Mouse (Mus musculus) hindbrain, embryonic 11.5 days (tissue): ENCODE measurements around the gene Ercc6. TPM values are rescaled to one million over a fixed set of nuclear protein-coding genes. Genes with fewer than 3 reads are reported as not detected.

Experiments used
- ATAC-seq: fragments of 200-750 bp; cut with Nextera tagmentation; 2 replicates; pipeline ENCODE4 v1.8.0; 2017; ENCODE audit warnings: mild to moderate bottlenecking, moderate TSS enrichment, moderate library complexity; ENCODE audit not compliant: low FRiP score
- DNase-seq: peaks from one replicate; pipeline ENCODE4 v3.0.0-alpha.2; 2015; ENCODE audit warnings: low spot score
- H3K27ac ChIP-seq: fragments of 300-500 bp; sonication (generic); 2 replicates; pipeline ENCODE4 v1.5.1; 2014; ENCODE audit warnings: mild to moderate bottlenecking, low read depth, low read length
- H3K27me3 ChIP-seq: fragments of 300-500 bp; sonication (generic); 2 replicates; pipeline ENCODE4 v1.6.1; 2014; ENCODE audit warnings: mild to moderate bottlenecking, low read length, moderate library complexity, mixed read lengths; ENCODE audit not compliant: control insufficient read depth, insufficient read depth
- H3K36me3 ChIP-seq: fragments of 300-500 bp; sonication (generic); 2 replicates; pipeline ENCODE4 v1.6.1; 2014; ENCODE audit warnings: mild to moderate bottlenecking, low read length, moderate library complexity, mixed read lengths; ENCODE audit not compliant: control insufficient read depth, insufficient read depth
- H3K4me1 ChIP-seq: fragments of 300-500 bp; sonication (generic); replicated peaks from 2 replicates; pipeline ENCODE4 v1.6.1; 2014; ENCODE audit warnings: low read length, mixed read lengths; ENCODE audit not compliant: control insufficient read depth, insufficient read depth
- H3K4me2 ChIP-seq: fragments of 300-500 bp; sonication (generic); replicated peaks from 2 replicates; pipeline ENCODE4 v1.6.1; 2014; ENCODE audit warnings: mild to moderate bottlenecking, low read depth, low read length
- H3K4me3 ChIP-seq: fragments of 300-500 bp; sonication (generic); 2 replicates; pipeline ENCODE4 v1.5.1; 2014; ENCODE audit warnings: low read depth, low read length
- H3K9ac ChIP-seq: fragments of 300-500 bp; sonication (generic); 2 replicates; pipeline ENCODE4 v1.6.1; 2014; ENCODE audit warnings: low read depth, low read length
- H3K9me3 ChIP-seq: fragments of 300-500 bp; sonication (generic); 2 replicates; pipeline ENCODE4 v1.6.1; 2016; ENCODE audit warnings: low read length; ENCODE audit not compliant: control insufficient read depth
- WGBS: fragments of 180-500 bp; shearing (Covaris S2); extraction: QIAGEN DNeasy Blood & Tissue Kit; methylation state at CpG from one replicate; pipeline ENCODE4 v1.1.7; 2014; 5-methylcytosine and 5-hydroxymethylcytosine counted together
- polyA plus RNA-seq: library from polyadenylated mRNA; unstranded; fragments of >200 nt; fragmentation: Nextera tagmentation; extraction: Ambion mirVana; gene quantifications from 2 replicates; pipeline ENCODE4 v1.2.1, GENCODE M21; 2014

Ercc6 gene
- polyA plus RNA-seq, 1 experiment from 2014 or later = 32.4 TPM

DNA sequence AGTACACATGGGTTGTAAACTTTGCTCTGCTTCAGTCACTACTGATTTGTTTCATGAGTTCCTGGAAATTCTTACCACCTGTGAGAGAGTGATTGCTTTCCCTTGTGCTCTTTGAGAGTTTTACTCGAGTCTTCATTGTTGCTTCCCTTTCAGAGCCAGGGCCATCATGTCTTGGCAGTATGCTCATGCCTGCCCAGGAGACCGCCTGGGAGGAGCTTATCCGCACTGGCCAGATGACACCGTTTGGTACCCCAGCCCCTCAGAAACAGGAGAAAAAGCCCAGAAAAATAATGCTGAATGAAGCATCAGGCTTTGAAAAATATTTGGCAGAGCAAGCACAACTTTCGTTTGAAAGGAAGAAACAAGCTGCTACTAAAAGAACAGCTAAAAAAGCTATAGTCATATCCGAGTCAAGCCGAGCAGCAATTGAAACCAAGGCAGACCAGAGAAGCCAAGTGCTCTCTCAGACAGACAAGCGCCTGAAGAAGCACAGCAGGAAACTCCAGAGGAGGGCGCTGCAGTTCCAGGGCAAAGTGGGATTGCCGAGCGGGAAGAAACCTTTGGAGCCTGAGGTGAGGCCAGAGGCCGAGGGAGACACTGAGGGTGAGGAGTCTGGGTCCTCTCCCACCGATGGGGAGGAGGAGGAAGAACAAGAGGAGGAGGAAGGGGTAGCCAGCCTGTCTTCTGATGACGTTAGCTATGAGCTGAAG is 12.8 kb downstream of the Ercc6 start:
- Histone ChIP-seq H3K4me2 (no peak overlapping the region), H3K36me3 (no peaks in the 10 kb centered on the region), H3K4me3 (no peak overlapping the region), H3K9ac (no peak overlapping the region), H3K9me3 (no peaks in the 10 kb centered on the region), H3K27ac (no peak overlapping the region), H3K4me1 (no peaks in the 10 kb centered on the region), H3K27me3 (no peaks in the 10 kb centered on the region)
- no peak for DNase-seq
- ATAC-seq = no peak
- WGBS = 74% methylated on average over 14 of the region's 14 CpGs

DNA sequence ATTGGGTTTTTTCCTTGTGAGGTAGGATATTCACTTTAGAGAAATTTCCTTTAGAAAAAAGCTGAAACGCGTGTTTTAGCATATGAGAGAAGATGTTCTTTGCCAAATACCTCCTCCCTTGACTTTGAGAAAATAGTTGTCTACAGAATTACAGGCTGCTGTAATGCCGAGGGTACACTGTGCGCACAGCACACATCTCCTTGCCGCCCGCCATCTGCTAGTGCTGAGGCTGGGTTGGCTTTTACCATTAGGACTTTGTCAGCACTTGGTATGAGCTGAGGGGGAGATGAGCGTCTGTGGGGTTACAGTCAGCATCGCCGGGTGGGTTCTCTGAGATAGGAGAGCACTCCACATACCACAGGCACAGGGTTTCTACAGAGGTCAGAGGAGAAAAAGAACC is 13.9 kb downstream of the Ercc6 start:
- no peaks in the 10 kb centered on the region for H3K9me3 ChIP-seq
- WGBS = 92% methylated on average over 9 of the region's 9 CpGs
- ATAC-seq (no peak), DNase-seq (no peak)
- H3K36me3 ChIP-seq = no peaks in the 10 kb centered on the region
- H3K4me2 ChIP-seq = no peak overlapping the region
- H3K9ac ChIP-seq = no peak overlapping the region
- H3K27me3 ChIP-seq = no peaks in the 10 kb centered on the region
- no peak overlapping the region for H3K27ac ChIP-seq
- H3K4me1 ChIP-seq = no peaks in the 10 kb centered on the region
- H3K4me3 ChIP-seq = no peak overlapping the region

DNA sequence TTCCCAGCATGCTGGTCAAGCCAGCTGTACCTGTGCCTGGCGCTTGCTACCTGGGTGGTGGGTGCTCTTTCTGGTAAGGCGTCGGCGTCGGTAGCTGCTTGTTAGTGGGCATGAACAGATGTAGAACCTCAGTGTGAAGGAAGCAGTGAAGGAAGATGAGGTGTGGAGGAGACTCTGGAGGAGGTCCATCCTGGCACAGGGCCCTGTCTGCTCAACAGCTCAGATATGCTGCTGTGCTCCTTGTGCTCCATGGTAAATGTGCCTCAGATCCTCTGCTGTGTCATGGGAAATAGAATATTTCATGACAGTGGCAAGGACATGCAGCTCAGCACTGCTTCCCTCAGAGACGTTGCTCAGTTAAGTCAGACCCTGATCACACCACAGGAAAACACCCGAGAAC is 15.7 kb downstream of the Ercc6 start:
- Histone ChIP-seq H3K4me1 (no peaks in the 10 kb centered on the region), H3K36me3 (no peaks in the 10 kb centered on the region), H3K4me3 (no peak overlapping the region), H3K9ac (no peak overlapping the region), H3K27ac (no peak overlapping the region), H3K4me2 (no peak overlapping the region), H3K9me3 (no peaks in the 10 kb centered on the region), H3K27me3 (no peaks in the 10 kb centered on the region)
- ATAC-seq = no peak
- WGBS = 87% methylated on average over 7 of the region's 7 CpGs
- DNase-seq = no peak

DNA sequence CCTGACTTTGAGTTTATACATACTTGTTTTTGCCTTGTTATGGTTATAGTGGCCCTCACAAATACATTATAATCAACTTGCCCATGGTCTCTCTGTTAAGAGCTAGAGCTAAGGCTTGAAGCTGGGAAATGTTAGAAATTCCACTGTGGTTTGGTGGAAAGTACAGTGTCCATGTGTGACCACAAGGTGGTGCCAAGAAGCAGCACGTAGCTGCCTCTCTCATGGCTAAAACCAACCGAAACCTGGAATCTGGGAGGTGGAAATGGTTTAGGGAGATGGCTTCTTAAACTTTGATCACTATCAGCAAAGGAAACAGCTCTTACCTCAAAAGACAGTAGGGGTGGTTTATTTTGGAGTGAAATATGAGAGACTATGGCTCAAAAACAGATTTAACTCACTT is 17.6 kb downstream of the Ercc6 start:
- Histone ChIP-seq H3K4me3 (no peak overlapping the region), H3K9me3 (no peaks in the 10 kb centered on the region), H3K36me3 (no peaks in the 10 kb centered on the region), H3K27ac (no peak overlapping the region), H3K27me3 (no peaks in the 10 kb centered on the region), H3K9ac (no peak overlapping the region), H3K4me2 (no peak overlapping the region), H3K4me1 (no peaks in the 10 kb centered on the region)
- WGBS = 26% methylated on average over 2 of the region's 2 CpGs
- ATAC-seq (no peak), DNase-seq (peak; percentile 64)

DNA sequence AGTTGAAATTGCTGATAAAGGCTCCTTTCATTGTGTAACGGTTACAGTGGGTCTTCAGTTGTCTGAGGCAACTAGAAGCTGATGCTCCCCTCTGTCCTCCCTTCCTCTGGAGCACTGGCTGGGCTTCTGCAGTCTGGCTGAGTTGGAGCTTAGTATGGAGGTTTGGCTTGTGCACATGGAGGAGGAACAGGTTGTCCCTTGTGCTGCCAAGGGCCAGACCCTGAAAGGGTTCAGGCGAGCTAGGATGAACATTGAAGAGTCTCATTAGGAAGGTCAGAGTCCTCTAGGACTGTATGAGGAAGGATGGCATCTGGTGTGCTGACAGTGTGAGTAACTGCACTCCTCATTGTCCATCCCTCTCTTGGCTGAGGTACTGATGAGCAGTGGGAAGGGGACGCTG is 18.1 kb downstream of the Ercc6 start:
- H3K27me3 ChIP-seq = no peaks in the 10 kb centered on the region
- no peak overlapping the region for H3K4me2 ChIP-seq
- H3K27ac ChIP-seq = no peak overlapping the region
- DNase-seq (no peak), ATAC-seq (no peak)
- no peak overlapping the region for H3K4me3 ChIP-seq
- H3K9ac ChIP-seq = no peak overlapping the region
- H3K36me3 ChIP-seq = no peaks in the 10 kb centered on the region
- H3K4me1 ChIP-seq = no peaks in the 10 kb centered on the region
- WGBS = 96% methylated on average over 3 of the region's 3 CpGs
- no peaks in the 10 kb centered on the region for H3K9me3 ChIP-seq

DNA sequence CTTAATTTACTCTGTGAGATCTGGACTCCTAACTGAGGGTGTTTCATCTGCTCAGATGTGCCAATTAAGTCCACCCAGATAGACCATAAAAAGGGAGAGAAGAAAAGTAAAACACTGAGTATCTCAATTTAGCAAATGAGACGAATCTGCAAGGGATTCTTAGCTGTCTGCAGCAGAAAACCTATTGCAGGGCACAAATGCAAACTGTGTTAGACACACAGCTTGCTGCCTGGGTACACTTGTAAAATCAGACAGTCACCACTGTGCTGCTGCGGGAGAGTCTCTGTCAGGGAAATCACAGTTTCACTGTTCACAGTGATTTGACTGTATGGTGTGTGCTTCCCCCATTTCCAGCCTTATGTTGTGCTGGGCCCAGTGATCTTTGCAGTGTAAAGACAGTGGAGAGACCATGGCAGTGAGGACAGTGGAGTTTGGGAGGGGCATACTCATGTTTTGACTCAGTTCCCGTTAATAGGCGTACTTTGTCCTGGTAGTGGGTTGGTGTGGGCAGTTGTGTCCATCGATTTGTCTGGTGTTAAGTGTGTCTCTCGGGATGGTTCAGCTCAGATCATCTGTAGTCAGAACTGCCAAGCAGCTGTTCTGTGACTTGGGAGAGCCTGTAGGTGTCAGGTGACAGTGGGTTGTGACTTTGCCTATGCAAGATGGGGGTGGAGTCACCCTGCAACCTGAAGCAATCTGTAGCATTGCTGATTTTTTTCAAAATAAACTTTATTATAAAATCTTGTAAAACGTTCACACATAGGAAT is 19.2 kb downstream of the Ercc6 start:
- no peaks in the 10 kb centered on the region for H3K36me3 ChIP-seq
- no peaks in the 10 kb centered on the region for H3K27me3 ChIP-seq
- 66% methylated on average over 7 of the region's 7 CpGs for WGBS
- no peak overlapping the region for H3K27ac ChIP-seq
- H3K9me3 ChIP-seq = no peaks in the 10 kb centered on the region
- DNase-seq (no peak), ATAC-seq (no peak)
- no peak overlapping the region for H3K4me2 ChIP-seq
- no peak overlapping the region for H3K4me3 ChIP-seq
- H3K9ac ChIP-seq = no peak overlapping the region
- no peaks in the 10 kb centered on the region for H3K4me1 ChIP-seq

DNA sequence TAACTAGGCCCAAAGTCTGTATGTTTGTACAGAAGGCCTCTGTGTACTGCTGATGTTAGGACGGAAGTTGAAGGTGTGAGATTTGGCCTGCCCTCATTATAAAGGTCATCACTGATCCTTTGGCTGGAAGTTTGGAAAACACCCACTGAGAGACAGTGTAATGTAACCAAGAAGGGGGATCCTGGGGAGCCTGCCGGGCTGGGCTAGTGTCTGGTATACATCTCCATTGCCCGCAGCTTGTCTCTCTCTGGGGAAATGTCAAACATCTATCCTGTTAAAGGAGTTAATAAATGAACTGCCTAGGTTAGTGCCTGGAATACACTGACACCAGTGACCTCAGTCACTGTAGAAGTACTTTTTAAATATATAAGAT is 19.8 kb downstream of the Ercc6 start:
- WGBS = 72% methylated on average over 3 of the region's 3 CpGs
- H3K9me3 ChIP-seq = no peaks in the 10 kb centered on the region
- H3K4me1 ChIP-seq = no peaks in the 10 kb centered on the region
- DNase-seq = no peak
- no peaks in the 10 kb centered on the region for H3K27me3 ChIP-seq
- H3K4me3 ChIP-seq = no peak overlapping the region
- no peak for ATAC-seq
- no peak overlapping the region for H3K4me2 ChIP-seq
- H3K9ac ChIP-seq = no peak overlapping the region
- no peak overlapping the region for H3K27ac ChIP-seq
- H3K36me3 ChIP-seq = no peaks in the 10 kb centered on the region

DNA sequence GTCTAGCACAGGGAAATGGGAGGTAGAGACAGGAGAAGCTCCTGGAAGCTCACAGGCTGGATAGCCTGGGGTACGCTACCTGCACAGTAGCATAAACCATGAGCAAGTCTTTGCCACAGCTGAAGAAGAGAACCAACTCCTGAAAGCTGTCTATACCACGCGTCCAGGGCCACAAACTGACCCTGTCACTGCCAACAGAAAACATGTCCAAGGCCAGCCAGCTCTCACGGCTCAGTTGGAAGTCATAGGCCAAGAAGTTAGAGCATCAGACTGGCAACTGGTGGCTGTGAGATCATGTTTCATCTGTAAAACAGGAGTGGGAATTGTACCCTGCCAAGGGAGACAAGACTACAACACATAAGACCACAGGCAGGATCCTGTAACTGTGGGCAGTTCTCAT is 20.3 kb downstream of the Ercc6 start:
- no peaks in the 10 kb centered on the region for H3K36me3 ChIP-seq
- WGBS = 77% methylated on average over 4 of the region's 4 CpGs
- H3K9me3 ChIP-seq = no peaks in the 10 kb centered on the region
- no peak overlapping the region for H3K4me2 ChIP-seq
- DNase-seq (no peak), ATAC-seq (no peak)
- no peak overlapping the region for H3K9ac ChIP-seq
- H3K27me3 ChIP-seq = no peaks in the 10 kb centered on the region
- no peak overlapping the region for H3K4me3 ChIP-seq
- H3K27ac ChIP-seq = no peak overlapping the region
- no peaks in the 10 kb centered on the region for H3K4me1 ChIP-seq

DNA sequence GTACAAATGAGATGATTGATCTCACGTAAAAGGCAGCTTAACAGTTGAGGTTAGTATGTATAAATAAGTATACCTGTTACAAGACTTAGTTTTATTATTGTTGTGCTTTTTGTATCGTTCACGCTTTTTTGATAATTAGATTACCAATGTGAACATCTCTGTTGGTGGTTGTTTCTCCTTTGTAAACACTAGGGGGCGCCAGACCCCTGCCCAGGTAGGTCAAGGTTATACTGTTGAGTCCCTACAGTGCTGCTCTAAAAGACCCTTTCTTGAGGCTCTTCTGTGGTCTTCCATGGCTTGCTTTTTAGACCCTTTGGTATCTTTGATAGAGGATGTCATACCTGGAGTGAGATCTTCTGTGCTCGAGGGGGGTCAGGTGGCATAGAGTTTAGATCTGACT is 20.8 kb downstream of the Ercc6 start:
- 72% methylated on average over 5 of the region's 5 CpGs for WGBS
- Histone ChIP-seq H3K9me3 (no peaks in the 10 kb centered on the region), H3K9ac (no peak overlapping the region), H3K27ac (no peak overlapping the region), H3K36me3 (no peaks in the 10 kb centered on the region), H3K27me3 (no peaks in the 10 kb centered on the region), H3K4me1 (no peaks in the 10 kb centered on the region), H3K4me3 (no peak overlapping the region), H3K4me2 (no peak overlapping the region)
- ATAC-seq (no peak), DNase-seq (peak; percentile 28)
